Mouse (Mus musculus): ENCODE results near the gene Elp4.

Gene Elp4

DNA sequence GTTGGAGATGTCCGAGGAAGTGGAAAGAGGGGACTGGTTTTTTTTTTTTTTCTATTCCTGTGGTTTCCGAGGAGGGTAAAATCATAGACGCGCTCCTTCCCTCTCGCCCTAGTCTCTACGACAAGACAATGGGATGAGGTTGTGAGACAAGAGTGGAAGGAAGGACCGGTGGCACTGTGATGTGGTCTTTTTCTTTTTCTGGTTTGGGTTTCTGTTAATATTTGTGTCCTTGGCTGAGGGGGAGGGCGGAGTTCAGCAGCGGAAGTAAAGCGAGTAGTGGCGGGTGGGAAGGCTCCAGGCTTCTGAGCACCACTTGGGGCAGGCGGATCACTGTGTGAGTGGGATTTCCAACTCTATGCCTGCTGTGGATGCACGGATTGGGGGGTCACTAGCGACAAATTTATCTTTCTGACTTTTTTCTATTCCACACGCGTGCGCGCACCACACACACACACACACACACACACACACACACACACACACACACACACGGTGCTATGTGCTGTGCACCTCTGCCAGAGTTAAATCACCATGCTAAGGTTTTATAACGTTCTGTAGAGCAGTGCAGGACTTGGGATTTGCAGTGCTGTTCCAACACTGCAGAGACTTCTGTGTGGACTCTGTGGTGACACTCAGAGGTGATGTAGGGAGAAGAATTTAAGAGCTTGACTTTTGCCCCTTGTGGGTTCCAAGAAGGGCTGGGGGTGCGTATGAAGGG, 221.6 kb downstream of the Elp4 start:
- DNase-seq (ENCODE audit: low read depth, low spot score): peak; percentile 18

DNA sequence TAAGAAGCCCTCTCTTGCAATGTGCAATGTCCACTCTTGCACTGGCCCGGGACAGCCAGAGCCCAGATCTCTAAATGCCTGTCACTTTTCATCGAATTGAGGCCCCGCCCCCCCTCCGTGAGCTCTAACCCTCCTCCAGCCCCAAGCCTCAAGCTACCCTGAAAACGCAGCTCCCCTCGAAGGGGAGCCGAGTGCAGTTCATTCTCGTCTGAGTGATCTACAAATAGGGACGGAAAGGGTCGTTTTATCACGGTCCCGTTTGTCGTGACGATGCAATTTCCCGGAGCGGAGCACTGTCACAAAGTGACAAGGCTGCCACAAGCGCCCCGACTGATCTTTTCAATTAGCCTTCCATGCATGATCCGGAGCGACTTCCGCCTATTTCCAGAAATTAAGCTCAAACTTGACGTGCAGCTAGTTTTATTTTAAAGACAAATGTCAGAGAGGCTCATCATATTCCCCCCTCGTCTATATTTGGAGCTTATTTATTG, 222.3 kb downstream of the Elp4 start:
- peak; percentile 21 for DNase-seq (ENCODE audit: low read depth, low spot score)

DNA sequence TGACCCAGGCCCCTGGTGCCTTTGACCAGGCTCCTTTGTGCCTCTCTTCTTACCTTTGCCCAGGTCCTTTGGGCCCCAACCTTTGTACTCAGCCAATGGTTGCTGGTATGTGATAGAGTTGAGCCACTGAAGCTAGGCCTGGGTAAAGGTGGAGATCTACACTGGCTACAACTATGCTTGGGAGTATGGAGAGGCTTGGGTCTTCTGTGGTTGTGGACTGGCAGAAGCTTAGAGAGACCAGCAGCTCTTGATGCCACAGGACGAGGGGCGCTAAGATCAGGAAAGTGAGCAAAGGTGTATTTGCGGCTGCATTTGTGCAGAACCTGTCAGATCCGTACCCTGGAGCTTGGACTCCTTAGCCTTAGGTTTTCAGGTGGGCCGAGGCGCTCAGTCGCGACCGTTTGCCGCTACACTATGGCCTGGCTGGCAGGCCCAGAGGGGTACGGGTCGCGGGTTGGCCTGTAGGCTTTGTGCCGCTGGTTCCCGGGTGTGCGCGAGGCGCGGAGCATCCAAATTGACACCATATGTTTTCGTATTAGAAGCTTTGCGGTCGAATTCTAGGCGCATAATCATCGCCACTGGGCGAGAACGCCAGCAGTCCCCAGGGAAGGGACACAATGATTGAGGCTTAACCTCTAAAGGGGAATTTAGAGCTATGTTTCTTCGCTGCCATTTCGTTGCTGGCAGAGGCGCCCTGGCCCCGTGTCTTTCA, 223.2 kb downstream of the Elp4 start:
- DNase-seq (ENCODE audit: low read depth, low spot score): no peak

DNA sequence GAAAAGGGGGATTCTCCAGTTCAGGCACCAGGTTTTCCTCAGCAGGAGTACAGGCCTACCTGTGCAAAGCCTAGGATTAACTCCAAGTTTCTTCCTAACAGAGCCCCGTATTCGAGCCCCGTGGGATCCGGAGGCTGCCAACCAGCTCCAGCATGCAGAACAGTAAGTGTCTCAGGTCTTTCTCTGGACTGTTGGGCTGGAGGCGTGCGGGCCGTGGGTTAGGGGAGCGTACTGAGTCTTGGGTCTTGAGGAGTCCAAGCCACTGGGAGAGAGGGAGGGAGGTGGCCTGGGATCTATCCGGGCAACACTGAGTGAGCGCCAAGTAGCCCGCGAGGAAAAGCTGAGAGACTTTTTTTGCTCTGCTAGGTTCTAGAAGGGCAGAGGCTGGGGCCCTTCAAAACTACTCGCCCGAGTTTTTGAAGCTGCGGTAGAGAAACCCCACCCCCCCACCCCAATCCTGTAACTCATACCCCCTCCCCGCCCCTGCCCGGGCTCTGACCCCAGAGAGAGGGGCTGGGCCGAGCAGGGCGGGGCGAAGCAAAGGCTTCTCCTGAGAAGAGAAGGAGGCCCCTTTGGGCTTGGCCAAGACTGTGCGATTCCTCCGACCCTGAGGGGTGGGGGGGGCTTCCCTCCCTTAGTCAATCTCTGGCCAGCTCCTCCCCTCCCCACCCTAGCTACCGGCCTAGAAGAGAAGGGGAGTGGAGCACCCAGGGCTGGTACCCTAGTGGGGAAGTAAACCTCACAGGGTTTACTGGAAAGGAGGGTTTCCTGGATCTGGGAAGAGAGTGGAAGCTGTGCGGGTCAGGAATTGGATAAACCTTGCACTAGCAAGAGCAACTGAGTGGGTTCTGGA, 224.0 kb downstream of the Elp4 start:
- DNase-seq (ENCODE audit: low read depth, low spot score): peak; percentile 90

DNA sequence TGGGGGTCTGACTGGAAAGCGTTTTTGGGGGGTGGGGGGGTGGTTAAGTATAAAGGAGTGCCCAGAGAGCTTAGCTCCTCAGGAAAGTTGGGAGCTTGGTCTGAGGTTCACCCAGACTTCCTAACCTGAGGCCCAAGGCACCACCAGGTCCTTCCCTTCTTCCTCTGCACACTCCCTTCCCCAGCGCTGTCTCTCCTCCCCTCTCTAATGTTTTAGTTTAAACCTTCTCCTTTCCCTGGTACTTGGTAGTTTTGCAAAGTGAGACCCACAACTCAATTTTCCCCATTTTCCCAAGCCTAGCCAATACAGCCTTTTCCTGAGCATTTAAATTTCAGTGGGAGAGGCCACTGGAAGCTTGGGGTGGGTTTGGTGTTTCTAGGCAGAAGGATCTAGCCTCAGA, 225.0 kb downstream of the Elp4 start:
- DNase-seq (ENCODE audit: low read depth, low spot score): no peak

DNA sequence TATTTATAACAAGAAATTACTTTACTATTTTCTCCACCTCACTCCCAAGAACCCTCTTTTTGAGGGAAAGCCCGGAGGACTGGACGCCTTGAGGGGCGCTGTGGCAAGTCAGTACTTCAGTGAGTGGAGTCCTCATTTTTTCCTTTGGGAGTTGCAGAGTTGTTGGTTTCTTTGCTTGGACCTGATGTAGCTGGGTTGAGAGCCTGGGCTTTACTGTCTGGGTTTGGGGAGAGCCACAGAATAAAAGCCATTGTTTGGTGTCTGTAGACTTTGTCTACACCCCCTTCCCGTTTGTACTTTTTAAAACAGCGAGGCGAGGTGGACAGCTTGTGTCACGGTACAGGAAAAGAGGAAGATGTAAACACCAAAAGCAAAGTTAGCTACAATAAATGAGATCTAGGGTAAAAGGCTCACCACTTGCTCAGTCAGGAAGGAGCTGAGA, 225.5 kb downstream of the Elp4 start:
- no peak for DNase-seq (ENCODE audit: low read depth, low spot score)

DNA sequence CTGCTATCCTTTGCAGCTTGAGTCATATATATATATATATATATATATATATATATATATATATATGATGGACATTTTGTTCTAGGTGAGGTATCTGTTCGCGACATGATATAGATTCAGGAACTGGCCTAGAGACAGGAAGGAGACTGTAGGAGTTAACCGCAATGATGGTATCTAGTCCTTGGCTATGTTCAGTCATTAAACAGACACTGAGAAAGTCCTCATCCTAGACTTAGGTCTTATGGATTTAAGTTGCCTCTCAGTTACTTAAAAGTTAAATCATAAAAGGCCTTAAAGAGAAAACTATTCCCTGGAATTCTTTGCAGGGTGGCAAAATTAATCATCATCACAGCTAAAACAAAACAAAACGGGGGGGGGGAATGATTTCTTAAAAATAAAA, 226.1 kb downstream of the Elp4 start:
- DNase-seq (ENCODE audit: low read depth, low spot score): no peak

DNA sequence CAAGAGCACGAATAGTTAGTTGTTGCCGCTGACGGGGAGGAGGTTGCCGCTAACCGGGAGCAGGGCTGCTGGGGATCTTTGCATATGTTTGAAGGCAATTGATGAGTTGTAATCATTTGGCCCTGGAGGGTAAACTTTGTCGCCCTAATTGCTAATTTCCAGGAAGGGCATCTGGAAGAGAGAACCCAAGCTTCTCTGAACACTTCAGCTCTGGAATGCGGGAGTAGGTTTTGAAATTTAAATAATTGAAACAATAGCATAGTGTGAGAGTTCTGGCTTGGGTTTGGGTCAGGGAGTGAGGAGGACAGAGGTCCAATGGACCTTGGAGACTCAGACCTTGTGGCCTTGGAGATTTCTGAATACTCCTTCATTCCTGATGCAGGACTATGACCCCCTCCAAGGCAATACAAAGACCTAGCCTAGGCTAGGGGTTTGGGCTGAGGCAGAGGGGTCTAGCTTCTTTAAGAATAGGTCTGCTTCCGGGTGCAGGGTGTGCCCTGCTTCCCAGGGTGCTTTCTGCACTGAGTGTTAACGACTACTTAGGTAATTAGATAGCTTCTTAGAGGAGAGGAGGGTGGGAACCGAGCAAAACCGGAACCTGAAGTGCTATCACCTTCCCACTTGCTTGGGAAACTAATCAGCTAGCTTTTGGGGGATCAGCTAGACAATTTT, 226.8 kb downstream of the Elp4 start:
- DNase-seq (ENCODE audit: low read depth, low spot score): peak; percentile 84

DNA sequence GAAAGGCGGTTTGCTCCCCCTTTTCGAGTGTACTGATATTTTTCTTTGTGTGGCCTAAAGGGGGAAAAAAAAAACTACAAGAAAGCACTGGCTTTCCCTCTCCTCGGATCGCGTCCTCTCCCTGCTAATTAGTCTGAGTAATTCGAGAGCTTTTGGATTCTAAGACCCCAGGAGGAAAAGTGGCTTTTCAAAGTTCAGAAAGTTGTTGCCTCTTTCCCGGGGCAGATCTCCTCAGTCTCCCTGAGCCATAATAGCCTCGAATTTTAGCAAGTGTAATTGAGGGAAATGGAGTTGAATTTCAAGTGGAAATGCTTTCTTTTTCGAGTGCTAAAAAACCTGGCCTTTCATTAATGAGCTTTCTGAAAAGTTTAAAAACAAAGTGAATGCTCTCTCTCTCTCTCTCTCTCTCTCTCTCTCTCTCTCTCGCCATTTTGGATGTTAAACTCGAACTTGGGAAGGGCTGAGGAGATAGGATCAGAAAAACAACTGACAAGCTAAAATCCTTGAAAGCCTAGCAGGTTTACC, 227.4 kb downstream of the Elp4 start:
- no peak for DNase-seq (ENCODE audit: low read depth, low spot score)

DNA sequence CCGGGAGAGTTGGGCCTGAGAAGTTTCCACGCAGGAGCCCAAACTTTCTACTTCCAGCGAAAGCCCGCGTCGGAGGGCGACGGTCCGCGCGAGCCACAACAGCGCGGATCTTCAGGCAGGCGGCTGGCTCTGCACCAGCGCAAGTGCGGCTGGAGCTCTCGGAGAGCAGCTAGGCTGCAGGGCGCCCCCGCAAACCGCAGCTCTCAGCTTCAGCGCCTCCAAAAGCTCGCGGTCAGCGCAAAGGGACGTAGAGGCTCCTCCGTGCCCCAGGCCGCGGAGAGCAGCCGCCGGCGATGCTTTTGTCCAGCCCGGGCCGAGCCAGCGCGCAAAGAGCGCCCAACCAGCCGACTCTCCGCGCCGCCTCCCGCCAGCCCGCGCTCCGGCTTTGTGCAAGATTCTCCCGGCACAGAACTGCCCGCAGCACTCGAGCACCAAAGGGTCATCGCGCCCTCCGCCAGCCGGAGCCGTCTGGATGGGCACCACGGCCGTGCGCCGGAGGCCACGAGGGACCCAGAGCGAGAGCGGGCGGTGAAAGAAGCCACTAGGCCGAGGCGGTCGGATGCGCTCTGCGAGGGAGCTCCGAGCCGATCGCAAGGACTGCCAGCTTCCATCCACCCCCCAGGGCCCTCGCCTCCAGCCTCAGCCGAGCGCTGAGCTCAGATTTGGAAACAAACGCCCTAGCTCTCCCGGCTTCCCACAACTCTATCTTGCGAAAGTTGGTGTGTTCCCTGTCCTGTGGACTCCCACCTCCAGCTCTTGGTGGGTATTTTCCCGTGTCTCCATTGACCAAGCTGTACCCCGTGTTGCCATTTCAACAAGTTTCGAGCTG, 228.1 kb downstream of the Elp4 start:
- peak; percentile 52 for DNase-seq (ENCODE audit: low read depth, low spot score)

DNA sequence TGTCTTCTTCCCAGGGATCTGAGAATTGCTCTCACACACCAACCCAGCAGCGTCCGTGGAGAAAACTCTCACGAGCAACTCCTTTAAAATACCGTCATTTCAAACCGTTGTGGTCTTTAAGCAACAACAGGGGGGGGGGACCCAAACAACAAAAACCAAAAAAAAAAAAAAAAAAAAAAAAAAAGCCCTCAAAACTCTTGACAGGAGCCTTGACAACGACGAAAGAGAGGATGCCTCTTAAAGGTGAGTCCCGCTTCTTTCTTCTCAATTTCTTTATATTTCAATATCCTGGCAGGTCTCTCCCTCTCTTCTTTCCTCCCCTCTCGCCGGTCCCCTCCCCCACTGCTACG, 228.7 kb downstream of the Elp4 start:
- no peak for DNase-seq (ENCODE audit: low read depth, low spot score)

DNA sequence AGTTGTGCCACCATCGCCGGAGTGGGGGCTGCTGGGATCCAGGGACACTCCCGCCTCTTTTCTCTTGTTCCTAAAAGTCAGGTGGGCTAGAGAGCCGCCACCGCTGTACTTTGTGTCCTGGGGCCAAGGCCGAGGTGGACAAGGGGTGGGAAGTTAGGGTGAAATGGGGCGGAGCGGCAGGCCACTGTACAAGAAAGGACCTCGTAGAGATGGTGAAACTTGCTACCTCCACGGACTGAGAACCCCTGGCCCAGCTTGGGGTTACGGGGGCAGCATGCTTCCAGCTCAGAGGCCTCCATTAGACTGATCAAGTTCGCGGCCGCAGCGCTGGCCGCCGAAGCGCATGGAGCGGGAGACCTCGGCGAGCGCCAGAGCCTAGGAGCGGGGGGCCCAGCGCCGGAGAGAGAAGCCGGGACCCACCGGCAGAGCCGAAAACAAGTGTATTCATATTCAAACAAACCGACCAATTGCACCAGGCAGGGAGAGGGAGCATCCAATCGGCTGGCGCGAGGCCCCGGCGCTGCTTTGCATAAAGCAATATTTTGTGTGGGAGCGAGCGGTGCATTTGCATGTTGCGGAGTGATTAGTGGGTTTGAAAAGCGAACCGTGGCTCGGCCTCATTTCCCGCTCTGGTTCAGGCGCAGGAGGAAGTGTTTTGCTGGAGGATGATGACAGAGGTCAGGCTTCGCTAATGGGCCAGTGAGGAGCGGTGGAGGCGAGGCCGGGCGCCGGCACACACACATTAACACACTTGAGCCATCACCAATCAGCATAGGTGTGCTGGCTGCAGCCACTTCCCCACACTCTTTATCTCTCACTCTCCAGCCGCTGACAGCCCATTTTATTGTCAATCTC, 229.3 kb downstream of the Elp4 start:
- peak; percentile 84 for DNase-seq (ENCODE audit: low read depth, low spot score)

DNA sequence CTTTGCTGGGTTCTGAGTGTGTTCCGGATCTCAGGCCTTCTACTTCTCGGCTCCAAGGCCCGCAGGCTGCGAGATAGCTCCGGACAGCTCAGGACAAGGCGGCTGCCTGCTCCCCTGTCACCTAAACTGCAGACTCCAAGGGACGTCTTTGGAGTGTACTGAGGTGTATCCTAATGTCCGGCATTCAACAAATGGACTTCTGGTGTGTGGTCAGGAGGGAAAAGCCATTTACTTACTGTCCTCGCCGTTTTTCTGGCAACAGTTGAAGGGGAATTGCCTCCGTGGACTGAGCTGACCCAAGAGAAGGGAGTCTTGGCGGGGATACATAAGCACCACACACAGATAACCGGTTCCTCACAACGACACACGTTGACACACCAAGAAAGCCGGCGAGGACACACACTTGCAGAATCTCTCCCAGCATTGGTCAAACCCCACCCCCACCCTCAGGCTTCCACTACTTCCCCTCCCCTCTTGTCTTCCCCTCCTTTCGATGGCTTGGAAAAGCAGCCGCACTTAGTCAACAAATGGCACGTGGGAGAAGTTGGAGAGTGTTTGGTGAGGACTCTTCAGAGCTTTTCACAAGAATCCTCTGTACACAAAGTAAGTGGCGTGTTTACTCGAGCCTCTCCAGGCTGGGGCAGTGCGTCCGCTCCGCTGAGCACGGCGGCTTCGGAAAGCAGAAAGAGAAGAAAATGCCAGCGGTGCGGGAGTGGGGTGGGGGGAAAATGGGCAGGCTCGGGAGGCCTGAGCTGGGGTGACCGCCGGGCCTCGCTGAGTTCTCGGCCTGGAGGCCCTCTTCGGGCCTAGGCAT, 230.1 kb downstream of the Elp4 start:
- DNase-seq (ENCODE audit: low read depth, low spot score): peak; percentile 46

DNA sequence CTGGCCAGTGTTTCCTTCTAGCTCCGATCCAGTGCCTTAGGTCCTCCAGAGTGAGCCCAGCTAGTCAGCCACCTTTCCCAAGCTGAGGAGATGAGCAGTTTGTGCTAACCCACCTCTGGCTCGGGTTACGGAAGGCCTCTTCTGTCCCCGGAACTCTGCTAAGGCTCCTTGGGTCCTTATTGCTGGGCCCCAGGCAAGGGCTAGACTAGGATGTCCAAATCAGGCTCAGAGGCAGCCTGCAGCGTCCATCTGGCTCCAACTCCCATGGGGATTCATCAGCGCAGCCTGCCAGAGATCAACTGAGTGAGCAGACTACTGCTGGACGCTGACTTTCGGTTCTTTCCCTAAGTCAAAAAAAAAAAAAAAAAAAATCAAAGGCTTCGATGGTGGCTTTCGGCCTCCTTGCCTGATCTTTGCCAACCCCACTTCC, 230.7 kb downstream of the Elp4 start:
- peak; percentile 12 for DNase-seq (ENCODE audit: low read depth, low spot score)

DNA sequence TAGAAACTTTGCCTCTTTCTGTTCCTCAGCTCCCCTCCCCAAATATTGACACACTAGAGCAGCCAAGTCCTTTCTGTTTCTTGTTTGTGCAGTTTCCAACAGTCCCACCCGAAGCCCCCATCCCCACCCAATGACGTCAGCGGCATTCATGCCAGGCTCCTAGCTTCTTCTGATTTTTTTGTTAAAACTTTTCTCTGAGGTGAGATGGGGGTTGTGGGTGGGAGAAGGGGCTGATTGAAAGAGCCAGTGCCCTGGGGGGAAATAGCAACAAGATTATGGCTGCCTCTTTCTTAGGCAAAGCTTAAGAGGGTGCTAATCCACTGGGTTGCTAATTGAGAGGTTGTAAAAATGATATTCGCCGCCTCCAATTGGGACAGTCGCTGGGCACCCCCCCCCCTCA, 231.3 kb downstream of the Elp4 start:
- DNase-seq (ENCODE audit: low read depth, low spot score): peak; percentile 5

DNA sequence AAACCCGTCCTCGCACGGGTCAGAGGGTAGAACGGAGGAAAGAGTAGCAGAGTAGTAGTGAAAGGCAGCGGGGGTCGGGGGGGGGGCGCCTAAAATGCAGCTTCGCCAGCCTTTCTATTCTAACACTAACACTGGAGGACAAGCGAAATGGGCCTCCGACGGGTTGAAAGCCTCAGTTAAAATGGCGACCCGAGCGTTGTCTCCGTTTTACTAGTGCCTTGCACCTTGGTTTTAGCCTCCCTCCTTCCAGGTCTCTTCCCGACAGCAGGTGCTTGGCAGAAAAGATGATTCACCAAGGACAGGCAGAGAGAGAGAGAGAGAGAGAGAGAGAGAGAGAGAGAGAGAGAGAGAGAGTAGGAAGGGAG, 231.8 kb downstream of the Elp4 start:
- peak; percentile 18 for DNase-seq (ENCODE audit: low read depth, low spot score)

DNA sequence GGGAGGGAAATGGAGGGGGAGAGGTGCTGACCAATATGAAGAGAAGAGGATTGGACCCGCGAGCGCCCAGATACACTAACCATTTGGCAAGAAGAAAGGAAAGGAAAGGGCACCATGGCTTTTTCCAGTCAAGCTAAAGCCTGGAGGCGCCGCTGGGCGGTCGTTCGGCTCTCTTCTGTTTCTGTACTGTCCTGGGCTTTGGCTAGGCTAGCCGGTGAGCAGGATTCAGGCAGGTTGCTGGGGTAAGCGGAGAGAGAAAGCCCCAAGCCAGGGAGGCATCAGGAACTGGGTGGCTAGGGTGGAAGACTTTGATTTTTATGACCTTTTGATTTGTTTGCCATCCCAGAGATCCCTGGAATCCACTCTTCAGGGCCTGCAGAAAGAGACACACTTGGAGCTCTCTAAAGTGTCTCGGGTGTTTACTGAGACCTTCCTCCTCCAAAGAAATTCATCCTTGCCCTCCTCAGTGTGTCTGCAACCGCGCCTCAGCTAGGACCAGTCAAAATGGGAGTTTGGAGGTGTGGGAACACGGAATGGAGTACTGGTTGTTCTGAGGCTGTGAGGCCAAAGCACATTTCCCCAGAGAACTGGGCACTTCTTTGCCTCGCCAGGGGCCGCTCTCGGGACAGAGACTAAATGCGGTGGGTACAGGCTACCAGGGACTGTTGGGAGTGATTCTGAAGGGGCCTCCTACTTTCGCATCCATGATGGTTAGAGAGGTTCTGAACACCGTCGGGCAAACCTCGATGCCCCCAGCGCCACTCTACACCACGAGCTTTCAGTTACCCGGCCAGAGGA, 232.4 kb downstream of the Elp4 start:
- peak; percentile 15 for DNase-seq (ENCODE audit: low read depth, low spot score)

All from R1 (cell line).